Mouse (Mus musculus): Measurements from ENCODE around the gene Gpatch2l. TPM values are rescaled to one million over a fixed set of nuclear protein-coding genes. Genes with fewer than 3 reads are reported as not detected.
A peak's percentile ranks its signal among the peaks of the same experiment; 100 is the strongest.

The Gpatch2l gene
- polyA plus RNA-seq, 3 experiments from 2014 or later = 21.2 to 22.9 (median 21.5) TPM

- no peak for ATAC-seq
Measured at GRCm38 (mm10) chr12:86280000-86280399, 38.3 kb downstream of the Gpatch2l start.

DNA sequence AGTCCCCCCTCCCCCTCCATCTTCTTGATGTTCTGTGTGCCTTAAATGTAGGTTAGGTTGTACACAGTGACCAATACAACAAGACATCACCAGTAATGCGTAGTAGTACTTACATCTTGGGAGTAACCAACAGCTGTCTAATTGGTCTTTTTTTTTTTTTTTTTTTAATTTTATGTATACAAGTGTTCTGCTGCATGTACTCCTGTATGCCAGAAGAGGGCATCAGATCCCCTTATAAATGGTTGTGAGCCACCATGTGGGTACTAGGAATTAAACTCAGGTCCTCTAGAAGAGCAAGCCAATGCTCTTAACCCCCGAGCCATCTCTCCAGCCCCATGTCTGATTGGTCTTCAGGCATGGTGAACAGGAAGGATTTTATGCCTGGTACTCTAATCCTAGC is 44.0 kb downstream of the Gpatch2l start:
- ATAC-seq = no peak

GRCm38 (mm10) chr12:86297450-86297849 is 55.8 kb downstream of the Gpatch2l start:
- ATAC-seq = no peak

DNA sequence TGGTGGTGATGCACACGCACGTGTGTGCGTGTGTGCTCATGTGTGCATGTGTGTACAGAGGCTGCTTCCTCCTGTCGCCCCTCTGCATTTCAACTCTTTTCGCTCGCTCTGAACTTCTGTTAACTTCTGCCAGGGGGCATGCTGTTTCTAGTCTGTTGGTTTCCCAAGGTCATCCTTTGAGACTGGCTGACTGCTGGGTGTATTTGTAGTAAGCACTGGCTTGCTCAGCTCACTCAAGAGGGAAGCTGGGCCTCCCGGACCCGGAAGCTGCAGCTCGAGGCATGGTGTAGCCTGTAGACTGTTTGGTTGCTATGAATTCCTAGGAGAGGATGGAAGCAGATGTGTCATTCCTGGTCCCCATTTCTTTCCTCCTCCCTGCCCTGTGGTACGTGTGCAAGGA is 61.3 kb downstream of the Gpatch2l start:
- no peak for ATAC-seq

GRCm38 (mm10) chr12:86305045-86305444 is 63.4 kb downstream of the Gpatch2l start:
- no peak for ATAC-seq

- ATAC-seq = peak; percentile 41
Measured at GRCm38 (mm10) chr12:86305635-86306243, 64.1 kb downstream of the Gpatch2l start.

GRCm38 (mm10) chr12:86309474-86309873 is 67.8 kb downstream of the Gpatch2l start:
- no peak for ATAC-seq

GRCm38 (mm10) chr12:86309902-86310301 is 68.2 kb downstream of the Gpatch2l start:
- ATAC-seq = peak; percentile 50

- ATAC-seq = no peak
Measured at GRCm38 (mm10) chr12:86320629-86321028, 79.0 kb downstream of the Gpatch2l start.

DNA sequence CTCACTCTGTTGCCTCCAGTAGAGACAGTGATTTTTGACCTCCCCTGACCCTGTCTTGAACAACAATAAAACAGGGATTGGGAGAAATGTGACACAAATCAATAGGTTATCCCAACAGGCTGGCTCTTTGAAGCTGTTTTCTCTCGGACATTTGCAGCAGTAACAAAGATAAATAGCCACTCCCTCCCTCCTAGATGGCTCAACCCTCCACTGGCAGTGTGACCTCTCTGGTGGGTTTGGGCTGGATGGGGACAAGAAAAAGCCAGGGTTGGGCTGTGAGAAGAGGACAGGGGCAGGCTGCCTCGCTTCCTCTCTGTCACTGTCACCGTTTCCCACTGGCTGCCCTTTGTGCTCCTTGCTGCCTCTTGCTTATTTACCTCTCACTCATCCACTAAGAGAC is 82.6 kb downstream of the Gpatch2l start:
- ATAC-seq = no peak

- no peak for ATAC-seq
Measured at GRCm38 (mm10) chr12:86329813-86330212, 88.2 kb downstream of the Gpatch2l start.

DNA sequence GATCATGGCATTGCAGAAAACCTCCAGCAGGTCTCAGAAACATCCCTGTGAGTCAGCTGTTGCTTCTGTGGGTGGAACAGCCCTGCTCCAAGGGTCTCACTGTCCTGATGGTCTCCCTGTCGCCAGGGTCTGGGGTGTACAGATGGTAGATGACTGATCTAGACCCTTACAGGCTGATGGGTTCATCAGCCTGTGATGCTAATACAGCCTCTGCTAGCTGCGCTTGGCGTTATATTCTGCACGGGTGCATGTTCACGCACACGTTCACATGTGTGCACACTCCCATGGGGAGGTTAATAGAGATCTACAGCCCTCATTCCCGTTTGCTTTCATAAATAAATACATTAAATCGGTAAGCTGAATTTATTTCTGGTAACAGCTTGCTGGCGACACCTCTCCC is 89.0 kb downstream of the Gpatch2l start:
- ATAC-seq = no peak

DNA sequence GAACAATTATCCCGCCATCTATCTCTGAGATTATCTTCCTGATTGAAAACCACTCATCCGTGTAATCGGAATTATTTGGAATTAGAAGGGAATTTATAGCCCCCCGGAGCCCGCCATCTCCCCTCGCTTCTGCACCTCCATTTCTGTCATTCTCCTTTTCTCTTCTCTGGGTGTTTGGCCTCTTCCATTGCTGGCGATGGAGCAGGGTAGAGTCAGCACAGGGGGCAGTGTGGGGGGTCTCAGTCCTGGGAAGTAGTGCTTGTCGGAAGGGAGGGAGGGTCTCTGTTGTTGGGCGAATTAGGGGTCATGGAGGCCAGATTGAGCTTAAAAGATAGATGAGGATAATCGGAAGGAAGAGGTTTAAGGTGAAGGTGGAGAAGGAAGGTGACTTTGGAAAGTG is 89.6 kb downstream of the Gpatch2l start:
- no peak for ATAC-seq

GRCm38 (mm10) chr12:86336209-86336608 is 94.6 kb downstream of the Gpatch2l start:
- ATAC-seq = no peak

DNA sequence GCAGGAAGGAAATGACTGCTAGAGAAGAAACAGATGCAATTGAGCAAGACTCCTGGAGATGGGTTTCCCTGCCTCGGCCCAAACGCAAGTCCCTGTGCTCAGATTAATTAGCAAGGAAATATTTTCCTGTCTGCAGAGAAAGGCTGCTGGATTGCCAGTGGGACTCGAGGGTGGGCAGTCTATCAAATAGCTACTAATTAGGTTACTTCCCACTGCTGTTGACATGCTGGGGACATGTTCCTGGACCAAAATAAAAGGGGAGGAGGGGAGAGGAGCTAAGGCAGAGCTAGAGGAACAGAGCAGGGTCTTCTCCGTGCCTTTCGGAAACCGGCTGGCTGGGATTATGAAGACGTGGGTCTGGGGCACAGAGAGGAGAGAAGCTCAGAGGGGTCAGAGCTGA is 95.2 kb downstream of the Gpatch2l start:
- no peak for ATAC-seq

Other genes starting within 250 kb of the Gpatch2l start
- 1 to 10 TPM in 1 of 3 experiments, under 1 TPM in 2; 0.38 to 3.5 (median 0.62) TPM for gene Tgfb3, start 162.8 kb upstream of the Gpatch2l start, polyA plus RNA-seq (2017; shearing (Covaris generic))
- gene Ift43, start 159.3 kb upstream of the Gpatch2l start, polyA plus RNA-seq (2017; shearing (Covaris generic)) = 1 to 10 TPM; 5.0 to 7.1 (median 6.8) TPM
- gene Esrrb, start 119.3 kb downstream of the Gpatch2l start, polyA plus RNA-seq (2017; shearing (Covaris generic)) = under 1 TPM in 1 of 3 experiments, not detected in 2; 0.34 TPM

Measured in inflammation-experienced regulatory T-cells, adult 6 months (primary cell).